Mouse (Mus musculus) neural tube, embryonic 11.5 days (tissue): ENCODE data around the gene Setd1b. TPM values are rescaled to one million over a fixed set of nuclear protein-coding genes. Genes with fewer than 3 reads are reported as not detected.

Experiments
- ATAC-seq: fragments of 200-750 bp; cut with Nextera tagmentation; 2 replicates; pipeline ENCODE4 v1.8.0; 2017; ENCODE audit warnings: moderate number of reproducible peaks, mild to moderate bottlenecking, moderate TSS enrichment, moderate library complexity; ENCODE audit not compliant: insufficient read depth, low FRiP score, low TSS enrichment
- DNase-seq: peaks from one replicate; pipeline ENCODE4 v3.0.0-alpha.2; 2015; ENCODE audit warnings: low spot score
- H3K27ac ChIP-seq: fragments of 300-500 bp; sonication (generic); 2 replicates; pipeline ENCODE4 v1.5.1; 2014; ENCODE audit warnings: low read depth, mild to moderate bottlenecking, low read length
- H3K27me3 ChIP-seq: fragments of 300-500 bp; sonication (generic); 2 replicates; pipeline ENCODE4 v1.6.1; 2014; ENCODE audit warnings: mild to moderate bottlenecking, low read length, mixed read lengths; ENCODE audit not compliant: control insufficient read depth, insufficient read depth
- H3K36me3 ChIP-seq: fragments of 300-500 bp; sonication (generic); 2 replicates; pipeline ENCODE4 v1.6.1; 2014; ENCODE audit warnings: mild to moderate bottlenecking, low read length, moderate library complexity, mixed read lengths; ENCODE audit not compliant: control insufficient read depth, insufficient read depth
- H3K4me1 ChIP-seq: fragments of 300-500 bp; sonication (generic); 2 replicates; pipeline ENCODE4 v1.6.1; 2014; ENCODE audit warnings: low read length, mixed read lengths; ENCODE audit not compliant: control insufficient read depth, insufficient read depth
- H3K4me2 ChIP-seq: fragments of 300-500 bp; sonication (generic); 2 replicates; pipeline ENCODE4 v1.6.1; 2014; ENCODE audit warnings: low read depth, mild to moderate bottlenecking, moderate library complexity
- H3K4me3 ChIP-seq: fragments of 300-500 bp; sonication (generic); 2 replicates; pipeline ENCODE4 v1.5.1; 2014; ENCODE audit warnings: low read depth, low read length
- H3K9ac ChIP-seq: fragments of 300-500 bp; sonication (generic); 2 replicates; pipeline ENCODE4 v1.6.1; 2014; ENCODE audit warnings: mild to moderate bottlenecking, low read length
- H3K9me3 ChIP-seq: fragments of 300-500 bp; sonication (generic); 2 replicates; pipeline ENCODE4 v1.6.1; 2016; ENCODE audit warnings: low read length; ENCODE audit not compliant: control insufficient read depth
- WGBS: fragments of 180-500 bp; shearing (Covaris S2); extraction: QIAGEN DNeasy Blood & Tissue Kit; methylation state at CpG from one replicate; pipeline ENCODE4 v1.1.7; 2014; 5-methylcytosine and 5-hydroxymethylcytosine counted together
- polyA plus RNA-seq: library from polyadenylated mRNA; unstranded; fragments of >200 nt; fragmentation: Nextera tagmentation; extraction: Ambion mirVana; gene quantifications from 2 replicates; pipeline ENCODE4 v1.2.1, GENCODE M21; 2014

Setd1b gene
- polyA plus RNA-seq, 1 experiment from 2014 or later, result 10.9 TPM

- WGBS, result 13% methylated on average over 19 of the region's 19 CpGs
- ATAC-seq (peak; percentile 79), DNase-seq (peak; percentile 88)
- peak overlapping the region; percentile 25 for H3K4me2 ChIP-seq
- H3K9me3 ChIP-seq, result no peaks in the 10 kb centered on the region
- H3K27ac ChIP-seq, result no peak overlapping the region
- H3K9ac ChIP-seq, result no peak overlapping the region
- H3K4me1 ChIP-seq, result peaks cover 28% of the 10 kb centered on the region
- no peaks in the 10 kb centered on the region for H3K27me3 ChIP-seq
- H3K36me3 ChIP-seq, result peaks cover 37% of the 10 kb centered on the region
- peak overlapping the region; percentile 8 for H3K4me3 ChIP-seq
These were observed 7.7 kb downstream of the Setd1b start for GRCm38 (mm10) chr5:123149451-123150400.

GRCm38 (mm10) chr5:123150641-123151040 is 8.6 kb downstream of the Setd1b start:
- H3K9ac ChIP-seq, result no peak overlapping the region
- peaks cover 37% of the 10 kb centered on the region for H3K36me3 ChIP-seq
- ATAC-seq (no peak), DNase-seq (no peak)
- no peaks in the 10 kb centered on the region for H3K27me3 ChIP-seq
- no peaks in the 10 kb centered on the region for H3K9me3 ChIP-seq
- H3K4me1 ChIP-seq, result peaks cover 25% of the 10 kb centered on the region
- H3K4me3 ChIP-seq, result no peak overlapping the region
- WGBS, result 45% methylated on average over 7 of the region's 7 CpGs
- peak overlapping the region; percentile 25 for H3K4me2 ChIP-seq
- no peak overlapping the region for H3K27ac ChIP-seq

- Histone ChIP-seq H3K36me3 (peaks cover 37% of the 10 kb centered on the region), H3K27ac (no peak overlapping the region), H3K27me3 (no peaks in the 10 kb centered on the region), H3K9ac (no peak overlapping the region), H3K4me1 (peaks cover 22% of the 10 kb centered on the region), H3K4me3 (no peak overlapping the region), H3K9me3 (no peaks in the 10 kb centered on the region), H3K4me2 (peak overlapping the region; percentile 25)
- DNase-seq (no peak), ATAC-seq (no peak)
- 47% methylated on average over 7 of the region's 7 CpGs for WGBS
These were observed 9.1 kb downstream of the Setd1b start for GRCm38 (mm10) chr5:123151077-123151476.

- WGBS, result 92% methylated on average over 17 of the region's 19 CpGs
- Histone ChIP-seq H3K27ac (no peak overlapping the region), H3K4me1 (peaks cover 22% of the 10 kb centered on the region), H3K9ac (no peak overlapping the region), H3K4me2 (no peak overlapping the region), H3K4me3 (no peak overlapping the region), H3K27me3 (no peaks in the 10 kb centered on the region), H3K36me3 (peaks cover 38% of the 10 kb centered on the region), H3K9me3 (no peaks in the 10 kb centered on the region)
- no peak for ATAC-seq
- no peak for DNase-seq
These were observed 9.8 kb downstream of the Setd1b start for GRCm38 (mm10) chr5:123151707-123152362.

GRCm38 (mm10) chr5:123152901-123153300 is 10.9 kb downstream of the Setd1b start:
- no peaks in the 10 kb centered on the region for H3K27me3 ChIP-seq
- no peak overlapping the region for H3K27ac ChIP-seq
- ATAC-seq (no peak), DNase-seq (no peak)
- no peak overlapping the region for H3K9ac ChIP-seq
- peaks cover 44% of the 10 kb centered on the region for H3K36me3 ChIP-seq
- 80% methylated on average over 1 of the region's 1 CpGs for WGBS
- no peak overlapping the region for H3K4me3 ChIP-seq
- H3K4me1 ChIP-seq, result peaks cover 22% of the 10 kb centered on the region
- H3K9me3 ChIP-seq, result no peaks in the 10 kb centered on the region
- no peak overlapping the region for H3K4me2 ChIP-seq

GRCm38 (mm10) chr5:123155425-123155824 is 13.4 kb downstream of the Setd1b start:
- Histone ChIP-seq H3K27me3 (no peaks in the 10 kb centered on the region), H3K4me2 (no peak overlapping the region), H3K36me3 (peaks cover 48% of the 10 kb centered on the region), H3K4me1 (peaks cover 6% of the 10 kb centered on the region), H3K4me3 (no peak overlapping the region), H3K9me3 (no peaks in the 10 kb centered on the region), H3K9ac (no peak overlapping the region), H3K27ac (no peak overlapping the region)
- no peak for ATAC-seq
- WGBS, result 63% methylated on average over 7 of the region's 7 CpGs
- peak; percentile 62 for DNase-seq

GRCm38 (mm10) chr5:123156763-123157162 is 14.8 kb downstream of the Setd1b start:
- H3K9ac ChIP-seq, result no peak overlapping the region
- DNase-seq (no peak), ATAC-seq (no peak)
- no peaks in the 10 kb centered on the region for H3K4me1 ChIP-seq
- no peaks in the 10 kb centered on the region for H3K27me3 ChIP-seq
- H3K4me3 ChIP-seq, result no peak overlapping the region
- no peaks in the 10 kb centered on the region for H3K9me3 ChIP-seq
- peaks cover 54% of the 10 kb centered on the region for H3K36me3 ChIP-seq
- no peak overlapping the region for H3K27ac ChIP-seq
- H3K4me2 ChIP-seq, result no peak overlapping the region
- 94% methylated on average over 12 of the region's 12 CpGs for WGBS

GRCm38 (mm10) chr5:123157972-123158371 is 16.0 kb downstream of the Setd1b start:
- H3K4me2 ChIP-seq, result no peak overlapping the region
- WGBS, result 90% methylated on average over 4 of the region's 4 CpGs
- no peak overlapping the region for H3K4me3 ChIP-seq
- DNase-seq (no peak), ATAC-seq (no peak)
- no peaks in the 10 kb centered on the region for H3K4me1 ChIP-seq
- peaks cover 43% of the 10 kb centered on the region for H3K36me3 ChIP-seq
- H3K9ac ChIP-seq, result no peak overlapping the region
- no peak overlapping the region for H3K27ac ChIP-seq
- no peaks in the 10 kb centered on the region for H3K27me3 ChIP-seq
- H3K9me3 ChIP-seq, result no peaks in the 10 kb centered on the region
